Mouse (Mus musculus) MEL (cell line): ENCODE data around the gene Hoxb2.

Source experiments
- CTCF ChIP-seq, 3 experiments: IDR thresholded peaks in 2 of 3; conservative IDR thresholded peaks in 1 of 3; 2 replicates each; pipeline ENCODE4 v1.5.1; 2011 to 2012; ENCODE audit warnings: low read length in 3 of 3, low read depth in 2 of 3, mild to moderate bottlenecking in 2 of 3, improper control_type of control experiment in 1 of 3, inconsistent platforms in 1 of 3, mixed read lengths in 1 of 3, moderate library complexity in 1 of 3; ENCODE audit not compliant: control insufficient read depth in 1 of 3, insufficient read depth in 1 of 3, poor library complexity in 1 of 3, severe bottlenecking in 1 of 3
- GATA1 ChIP-seq: IDR thresholded peaks from 2 replicates; pipeline ENCODE4 v1.6.1; 2011; ENCODE audit warnings: low read depth, low read length, improper control_type of control experiment
- POLR2A ChIP-seq, 2 experiments: IDR thresholded peaks; 2 replicates each; pipeline ENCODE4 v1.6.1; 2011 to 2012; ENCODE audit warnings: low read length in 2 of 2, mild to moderate bottlenecking in 2 of 2, control low read depth in 1 of 2, improper control_type of control experiment in 1 of 2, low read depth in 1 of 2, moderate library complexity in 1 of 2; ENCODE audit not compliant: control insufficient read depth in 1 of 2, insufficient read depth in 1 of 2, poor library complexity in 1 of 2
- POLR2AphosphoS2 ChIP-seq: IDR thresholded peaks from 2 replicates; pipeline ENCODE4 v1.6.1; 2011; ENCODE audit warnings: low read length, improper control_type of control experiment
- TBP ChIP-seq: IDR thresholded peaks from 2 replicates; pipeline ENCODE4 v1.8.0; 2011; ENCODE audit warnings: low read depth, low read length, improper control_type of control experiment

DNA sequence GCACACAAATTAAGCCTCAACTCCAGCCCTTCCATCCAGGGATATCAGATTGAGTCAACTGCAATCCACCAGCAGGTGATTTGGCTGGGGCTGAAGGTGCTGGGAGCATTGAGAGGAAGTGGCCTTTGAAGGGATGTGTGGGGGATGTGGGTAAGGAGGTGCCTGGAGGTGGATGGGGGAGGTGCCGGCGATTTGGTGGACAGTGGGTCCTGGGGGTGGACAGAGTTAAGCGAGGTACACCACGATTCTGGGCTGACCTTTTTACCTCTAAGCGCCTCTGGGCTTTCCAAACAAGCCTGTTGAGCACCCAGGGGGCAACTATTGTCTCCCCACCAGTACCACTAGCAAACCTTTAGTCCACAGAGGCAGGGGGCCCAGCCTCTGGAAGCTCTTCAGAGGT lies 18.4 kb downstream of the Hoxb2 start:
- no peak for TF ChIP-seq POLR2A (IDR thresholded peaks at IDR 0.05; ENCODE audit: control insufficient read depth in 1 of 2, insufficient read depth in 1 of 2, low read depth in 1 of 2, low read length in 2 of 2, poor library complexity in 1 of 2)
- TF ChIP-seq CTCF (IDR thresholded peaks at IDR 0.05 in 2 of 3, conservative IDR thresholded peaks at IDR 0.05 in 1 of 3; ENCODE audit: control insufficient read depth in 1 of 3, insufficient read depth in 1 of 3, low read depth in 2 of 3, low read length in 3 of 3, poor library complexity in 1 of 3, severe bottlenecking in 1 of 3) = no peak
- TF ChIP-seq GATA1 = no peak
- TF ChIP-seq POLR2AphosphoS2 = no peak
- TF ChIP-seq TBP = no peak
